Mouse (Mus musculus) kidney, adult 2 months (tissue): ENCODE measurements around the gene Tmbim6.

Source experiments
- CTCF ChIP-seq: fragments of 200-500 bp; conservative IDR thresholded peaks from 2 replicates; pipeline ENCODE4 v1.5.1; 2011; ENCODE audit warnings: low read depth, mild to moderate bottlenecking, control low read depth, low read length, moderate library complexity, mixed read lengths; ENCODE audit not compliant: insufficient read depth, insufficient read length
- POLR2A ChIP-seq: fragments of 200-500 bp; IDR thresholded peaks from one replicate; pipeline ENCODE4 v1.6.1; 2011; ENCODE audit warnings: low read depth, low read length, control low read depth

GRCm38 (mm10) chr15:99431504-99431903, 38.8 kb downstream of the Tmbim6 start:
- TF ChIP-seq CTCF (no peak), POLR2A (no peak)
